ENCODE assay signal across 20 mouse cellular contexts in the genomic region with DNA sequence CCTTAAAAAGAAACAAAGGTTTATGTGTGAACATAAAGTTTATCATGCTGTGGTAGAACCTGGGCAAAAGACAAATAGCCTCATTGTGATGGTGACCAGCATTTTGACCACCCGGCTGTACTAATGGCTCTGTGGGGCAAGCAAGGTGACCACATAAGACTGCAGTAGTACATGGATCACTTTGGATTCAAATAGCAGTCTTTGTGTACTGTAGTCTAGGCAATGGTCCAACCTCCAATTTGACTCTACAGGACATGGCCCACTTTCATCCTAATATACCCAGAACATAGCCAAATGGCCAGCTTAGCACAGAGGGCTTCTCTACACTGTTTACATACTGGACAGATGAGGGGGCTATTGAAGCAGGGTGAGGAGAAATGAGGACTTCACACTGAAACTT.
DNase-seq lines count a peak whose midpoint lies in the region; ATAC-seq and TF ChIP-seq lines count a peak whose summit lies in the region.
"Had no signal": no experiment of that assay in that cellular context is flagged by ENCODE, and none has a peak within 500 bp of the region (broad histone marks: within the 10 kb centered on the region; RNA-seq: fewer than 3 reads in every experiment).

No protein-coding gene starts in this region.

- TF ChIP-seq POLR2A in cerebellum, adult 2 months (IDR thresholded peaks at IDR 0.05; ENCODE audit: borderline replicate concordance, insufficient read depth, low read length): no peak

- H3K4me1 ChIP-seq in hindbrain, embryonic 16.5 days (ENCODE audit: control insufficient read depth, insufficient read depth, low read depth, low read length): no peaks in the 10 kb centered on the region; the same call in 1 of the 2 replicates
- H3K4me1 ChIP-seq in hindbrain, embryonic 10.5 days (replicated peaks): no peaks in the 10 kb centered on the region
- peaks cover 10% of the 10 kb centered on the region; the same call in 1 of the 2 replicates for H3K4me1 ChIP-seq in cerebellum, adult 2 months (ENCODE audit: control insufficient read depth, insufficient read depth, low read length)
- H3K4me1 ChIP-seq: intestine, embryonic 15.5 days; midbrain, embryonic 12.5 days had no signal

- no peak overlapping the region for H3K27ac ChIP-seq in hindbrain, embryonic 16.5 days (ENCODE audit: low read depth, low read length)
- no peak overlapping the region for H3K27ac ChIP-seq in hindbrain, embryonic 10.5 days
- H3K27ac ChIP-seq in cerebellum, adult 2 months (ENCODE audit: insufficient read depth, low read length): no peak overlapping the region
- H3K27ac ChIP-seq: hindbrain, embryonic 13.5 days; intestine, embryonic 15.5 days; midbrain, embryonic 12.5 days had no signal

- H3K9me3 ChIP-seq in hindbrain, embryonic 16.5 days (ENCODE audit: control insufficient read depth, low read length): no peaks in the 10 kb centered on the region
- H3K9me3 ChIP-seq in hindbrain, embryonic 10.5 days: no peaks in the 10 kb centered on the region
- H3K9me3 ChIP-seq: hindbrain, embryonic 13.5 days; intestine, embryonic 15.5 days; midbrain, embryonic 12.5 days had no signal

- peak; percentile 61 for ATAC-seq in hindbrain, embryonic 16.5 days
- no peak for ATAC-seq in monocyte, adult 5-6 weeks (replicated peaks; ENCODE audit: insufficient number of reproducible peaks, low FRiP score, low TSS enrichment, poor library complexity, severe bottlenecking)
- ATAC-seq: forebrain, embryonic 14.5 days; intestine, embryonic 15.5 days; liver, postnatal 0 days had no signal

- 80% methylated on average over 1 of the region's 1 CpGs for WGBS in hindbrain, embryonic 16.5 days
- WGBS in hindbrain, embryonic 10.5 days: 85% methylated on average over 1 of the region's 1 CpGs
- WGBS in cerebellum, adult 2 months: 9% methylated on average over 1 of the region's 1 CpGs

- H3K27me3 ChIP-seq in hindbrain, embryonic 16.5 days (replicated peaks; ENCODE audit: control insufficient read depth, insufficient read depth, low read length): no peaks in the 10 kb centered on the region
- H3K27me3 ChIP-seq in hindbrain, embryonic 10.5 days (ENCODE audit: insufficient read depth, poor library complexity, severe bottlenecking): no peaks in the 10 kb centered on the region
- H3K27me3 ChIP-seq in cerebellum, adult 2 months (ENCODE audit: control insufficient read depth, insufficient read depth, low read length): no peaks in the 10 kb centered on the region
- H3K27me3 ChIP-seq: hindbrain, embryonic 13.5 days; intestine, embryonic 15.5 days; midbrain, embryonic 12.5 days had no signal

- no peak overlapping the region for H3K9ac ChIP-seq in hindbrain, embryonic 16.5 days (ENCODE audit: low read depth, low read length)
- H3K9ac ChIP-seq: hindbrain, embryonic 13.5 days; intestine, embryonic 15.5 days; liver, postnatal 0 days; midbrain, embryonic 12.5 days had no signal

- H3K4me3 ChIP-seq in hindbrain, embryonic 16.5 days (ENCODE audit: low read length): no peak overlapping the region
- no peak overlapping the region for H3K4me3 ChIP-seq in hindbrain, embryonic 10.5 days
- H3K4me3 ChIP-seq in cerebellum, adult 2 months (replicated peaks; ENCODE audit: insufficient read depth, low read depth, low read length): no peak overlapping the region
- H3K4me3 ChIP-seq: erythroblast, embryonic 14.5 days; hindbrain, embryonic 13.5 days; intestine, embryonic 15.5 days; midbrain, embryonic 12.5 days had no signal

- no peak for DNase-seq in hindbrain, embryonic 10.5 days (ENCODE audit: low spot score)
- DNase-seq in brain, adult 2 months (ENCODE audit: low read depth, low spot score): peak; percentile 95
- DNase-seq in cerebellum, adult 2 months: peak; percentile 57 to 88
- DNase-seq in cerebellum, postnatal 36 days: peak; percentile 29 to 63
- DNase-seq in thymus, postnatal 36 days: no peak
- no peak for DNase-seq in MN1 (ENCODE audit: low spot score)
- DNase-seq: adrenal gland, adult 2 months; B cell, adult 2 months; heart, postnatal 10 days; kidney, postnatal 36 days; liver, postnatal 0 days; lung, postnatal 10 days had no signal

- H3K4me2 ChIP-seq in hindbrain, embryonic 16.5 days (ENCODE audit: low read length): no peak overlapping the region
- H3K4me2 ChIP-seq: heart, embryonic 11.5 days; hindbrain, embryonic 13.5 days; intestine, embryonic 15.5 days; midbrain, embryonic 12.5 days had no signal

- no peak; the same call in 1 of the 2 replicates for TF ChIP-seq CTCF in cerebellum, adult 2 months (IDR thresholded peaks at IDR 0.05; ENCODE audit: borderline replicate concordance, insufficient read depth, low read depth, low read length)

- H3K36me3 ChIP-seq in hindbrain, embryonic 16.5 days (ENCODE audit: control insufficient read depth, insufficient read depth, low read length): no peaks in the 10 kb centered on the region
- H3K36me3 ChIP-seq in hindbrain, embryonic 10.5 days: no peaks in the 10 kb centered on the region
- H3K36me3 ChIP-seq: hindbrain, embryonic 13.5 days; intestine, embryonic 15.5 days; midbrain, embryonic 12.5 days had no signal

Comparison
In these comparisons a context has a peak if more than half of its experiments do, and no peak if none do; other contexts are left out.
1. DNase-seq: peak in brain, adult 2 months (single experiment), cerebellum, adult 2 months (2 of 2) and cerebellum, postnatal 36 days (2 of 2); none in hindbrain, embryonic 10.5 days (single experiment), thymus, postnatal 36 days (0 of 2) and MN1 (single experiment).